Mouse (Mus musculus): ENCODE results near the gene Derl2.

Derl2 gene

GRCm38 (mm10) chr11:71019201-71020068 is at the start of gene Derl2, which contains the start of gene Mis12:
Derl2 (minus strand) TSS chr11:71019841.
Mis12 (plus strand) TSS chr11:71019611.
- DNase-seq (ENCODE audit: low spot score), result peak; percentile 100

GRCm38 (mm10) chr11:71052554-71052953 is 32.9 kb upstream of the Derl2 start:
- DNase-seq (ENCODE audit: low spot score), result no peak

GRCm38 (mm10) chr11:71039526-71040298 is 20.1 kb upstream of the Derl2 start:
- no peak for DNase-seq (ENCODE audit: low spot score)

- peak; percentile 49 for DNase-seq (ENCODE audit: low spot score)
These were observed 13.6 kb upstream of the Derl2 start, which contains the start of gene 6330403K07Rik for GRCm38 (mm10) chr11:71033163-71033761. 6330403K07Rik (minus strand) TSS chr11:71033513.

GRCm38 (mm10) chr11:71032491-71033162 is 13.0 kb upstream of the Derl2 start:
- DNase-seq (ENCODE audit: low spot score), result no peak

- no peak for DNase-seq (ENCODE audit: low spot score)
These were observed 12.4 kb upstream of the Derl2 start for GRCm38 (mm10) chr11:71032070-71032469.

- DNase-seq (ENCODE audit: low spot score), result no peak
These were observed 9.9 kb upstream of the Derl2 start for GRCm38 (mm10) chr11:71029403-71030118.

- no peak for DNase-seq (ENCODE audit: low spot score)
These were observed 8.6 kb upstream of the Derl2 start for GRCm38 (mm10) chr11:71028280-71028679.

- no peak for DNase-seq (ENCODE audit: low spot score)
These were observed 1.0 kb downstream of the Derl2 start for GRCm38 (mm10) chr11:71018416-71019200.

GRCm38 (mm10) chr11:71017051-71017450 is 2.6 kb downstream of the Derl2 start:
- DNase-seq (ENCODE audit: low spot score), result no peak

- DNase-seq (ENCODE audit: low spot score), result no peak
These were observed 6.9 kb downstream of the Derl2 start for GRCm38 (mm10) chr11:71012743-71013142.

GRCm38 (mm10) chr11:71008321-71008720 is 11.3 kb downstream of the Derl2 start:
- DNase-seq (ENCODE audit: low spot score), result no peak

- no peak for DNase-seq (ENCODE audit: low spot score)
These were observed 11.8 kb downstream of the Derl2 start for GRCm38 (mm10) chr11:71007831-71008230.

GRCm38 (mm10) chr11:71007026-71007425 is 12.6 kb downstream of the Derl2 start:
- no peak for DNase-seq (ENCODE audit: low spot score)

GRCm38 (mm10) chr11:71005046-71005445 is 14.6 kb downstream of the Derl2 start:
- DNase-seq (ENCODE audit: low spot score), result no peak

GRCm38 (mm10) chr11:71004316-71004773 is 15.3 kb downstream of the Derl2 start, which contains the start of gene Dhx33:
Dhx33 (minus strand) TSS chr11:71004437.
- peak; percentile 98 for DNase-seq (ENCODE audit: low spot score)

GRCm38 (mm10) chr11:71003611-71004315 is 15.9 kb downstream of the Derl2 start:
- DNase-seq (ENCODE audit: low spot score), result no peak

- no peak for DNase-seq (ENCODE audit: low spot score)
These were observed 18.5 kb downstream of the Derl2 start for GRCm38 (mm10) chr11:71001167-71001566.

- DNase-seq (ENCODE audit: low spot score), result peak; percentile 91
These were observed 36.9 kb downstream of the Derl2 start, which contains the start of gene C1qbp for GRCm38 (mm10) chr11:70982557-70983228. C1qbp (minus strand) TSS chr11:70983026.

Measured in testis, postnatal 14 days (tissue).